30 mouse cellular contexts compared by ENCODE assay signal in the genomic region with DNA sequence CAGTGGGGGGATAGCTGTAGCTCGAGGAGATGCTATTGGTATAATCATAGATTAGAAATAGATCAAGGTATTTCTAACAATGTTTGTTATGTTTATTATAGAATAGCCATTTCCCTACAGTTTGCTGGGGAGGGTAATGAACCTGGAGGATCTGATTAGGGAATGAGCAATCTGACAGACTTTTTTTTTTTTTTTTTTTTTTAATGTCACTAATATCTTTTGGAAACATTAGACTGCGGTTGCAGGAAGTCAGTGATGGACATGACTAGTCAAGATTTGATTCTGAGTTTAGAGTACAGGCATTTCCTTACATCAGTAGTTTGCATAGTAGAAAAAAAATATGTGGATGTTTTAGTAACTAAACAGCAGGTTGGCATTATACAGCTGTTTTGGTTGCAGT.
"Had no signal": no experiment of that assay in that cellular context is flagged by ENCODE, and none has a peak within 500 bp of the region (broad histone marks: within the 10 kb centered on the region; RNA-seq: fewer than 3 reads in every experiment).

No protein-coding gene starts in this region.

- H3K36me3 ChIP-seq: heart, embryonic 10.5 days; heart, embryonic 12.5 days; heart, embryonic 13.5 days; heart, embryonic 15.5 days; hindbrain, embryonic 10.5 days; hindbrain, embryonic 12.5 days; hindbrain, embryonic 13.5 days; hindbrain, embryonic 15.5 days; intestine, embryonic 15.5 days; kidney, embryonic 15.5 days had no signal

- H3K4me3 ChIP-seq: heart, embryonic 10.5 days; heart, embryonic 12.5 days; heart, embryonic 13.5 days; heart, embryonic 15.5 days; hindbrain, embryonic 10.5 days; hindbrain, embryonic 12.5 days; hindbrain, embryonic 13.5 days; hindbrain, embryonic 15.5 days; intestine, embryonic 15.5 days; kidney, embryonic 15.5 days; layer of hippocampus, adult 2 months; left cerebral cortex, adult 2 months had no signal

- H3K9ac ChIP-seq: heart, embryonic 12.5 days; heart, embryonic 13.5 days; heart, embryonic 15.5 days; hindbrain, embryonic 12.5 days; hindbrain, embryonic 13.5 days; hindbrain, embryonic 14.5 days; hindbrain, embryonic 15.5 days; intestine, embryonic 15.5 days; kidney, embryonic 15.5 days had no signal

- H3K27ac ChIP-seq: heart, embryonic 10.5 days; heart, embryonic 13.5 days; heart, embryonic 15.5 days; hindbrain, embryonic 10.5 days; hindbrain, embryonic 12.5 days; hindbrain, embryonic 13.5 days; hindbrain, embryonic 14.5 days; hindbrain, embryonic 15.5 days; hindbrain, postnatal 0 days; intestine, embryonic 15.5 days; kidney, embryonic 15.5 days; kidney, postnatal 0 days; layer of hippocampus, adult 2 months; left cerebral cortex, adult 2 months had no signal

- H3K27me3 ChIP-seq: heart, embryonic 12.5 days; heart, embryonic 13.5 days; heart, embryonic 15.5 days; hindbrain, embryonic 12.5 days; hindbrain, embryonic 13.5 days; hindbrain, embryonic 15.5 days; intestine, embryonic 15.5 days; kidney, embryonic 15.5 days had no signal

- H3K4me1 ChIP-seq: heart, embryonic 10.5 days; heart, embryonic 12.5 days; heart, embryonic 13.5 days; heart, embryonic 15.5 days; hindbrain, embryonic 10.5 days; hindbrain, embryonic 12.5 days; hindbrain, embryonic 13.5 days; hindbrain, embryonic 15.5 days; intestine, embryonic 15.5 days; kidney, embryonic 15.5 days had no signal

- H3K9me3 ChIP-seq: heart, embryonic 15.5 days; hindbrain, embryonic 15.5 days; intestine, embryonic 15.5 days had no signal

- DNase-seq: heart, postnatal 10 days; heart, postnatal 14 days; heart, postnatal 36 days; heart, postnatal 4 days; kidney, adult 11 months; kidney, adult 18-20 months; kidney, adult 2 months; kidney, adult 8-10 months; kidney, postnatal 10 days; kidney, postnatal 14 days; kidney, postnatal 25 days; kidney, postnatal 36 days; kidney, postnatal 4 days; layer of hippocampus, adult 9-11 months; layer of hippocampus, postnatal 36 days had no signal
